Mouse (Mus musculus) lung, adult 2 months (tissue): ENCODE measurements around the gene Meiob.

Experiments used
- CTCF ChIP-seq: fragments of 200-500 bp; IDR thresholded peaks from 2 replicates; pipeline ENCODE4 v1.5.1; 2011; ENCODE audit warnings: mild to moderate bottlenecking, low read length, control low read depth; ENCODE audit not compliant: insufficient read depth
- POLR2A ChIP-seq: fragments of 200-500 bp; IDR thresholded peaks from 2 replicates; pipeline ENCODE4 v1.6.1; 2011; ENCODE audit warnings: low read depth, mild to moderate bottlenecking, control low read depth, low read length, borderline replicate concordance; ENCODE audit errors: extremely low read depth

DNA sequence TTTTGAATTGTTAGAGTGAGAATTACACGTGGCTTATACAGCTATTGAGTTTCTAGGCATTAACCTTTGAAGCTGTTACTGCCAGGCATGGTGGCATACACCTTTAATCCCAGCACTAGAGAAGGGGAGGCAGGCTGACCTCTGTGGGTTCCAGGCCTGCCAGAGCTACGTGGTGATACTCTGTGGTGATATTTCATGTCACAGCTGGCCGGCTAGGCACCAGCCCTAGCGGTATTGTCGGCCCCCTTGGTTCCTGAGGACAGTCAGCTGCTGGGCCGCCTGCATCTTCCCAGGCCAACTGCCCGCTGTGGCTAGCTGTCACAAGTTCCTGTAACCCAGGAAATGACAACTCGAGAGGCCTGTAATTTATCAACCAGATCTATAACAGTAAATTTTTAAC is 11.9 kb upstream of the Meiob start:
- no peak for TF ChIP-seq POLR2A
- no peak for TF ChIP-seq CTCF
